Mouse (Mus musculus) cerebellum, adult 8-10 months (tissue): Measurements from ENCODE around the gene Cox14.
A peak's percentile ranks its signal among the peaks of the same experiment; 100 is the strongest.
"Not testable (repeated sequence)": the region's sequence is repeated elsewhere in the genome, so short reads cannot be mapped to it uniquely, and the experiment has no call there.

Source experiments
- DNase-seq: peaks from one replicate; pipeline ENCODE4 v3.0.0; 2022

The Cox14 gene

DNA sequence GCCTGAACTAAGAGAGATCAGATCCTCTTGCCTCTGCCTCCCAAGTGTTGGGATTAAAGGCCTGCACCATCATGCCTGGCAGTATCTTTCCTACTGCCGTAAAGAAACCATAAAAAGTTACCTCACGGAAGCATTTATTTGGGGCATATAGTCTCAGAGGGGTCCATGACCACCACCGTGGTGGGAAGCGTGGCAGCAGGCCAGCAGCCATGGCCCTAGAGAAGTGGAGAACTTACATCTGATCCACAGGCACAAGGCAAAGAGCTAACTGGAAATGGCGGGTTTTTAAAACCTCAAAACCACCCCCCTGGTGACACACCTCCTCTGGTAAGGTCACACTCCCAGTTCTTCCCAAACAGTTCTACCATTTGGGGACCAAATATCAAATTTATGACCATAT lies 2.8 kb downstream of the Cox14 start:
- DNase-seq = no peak

DNA sequence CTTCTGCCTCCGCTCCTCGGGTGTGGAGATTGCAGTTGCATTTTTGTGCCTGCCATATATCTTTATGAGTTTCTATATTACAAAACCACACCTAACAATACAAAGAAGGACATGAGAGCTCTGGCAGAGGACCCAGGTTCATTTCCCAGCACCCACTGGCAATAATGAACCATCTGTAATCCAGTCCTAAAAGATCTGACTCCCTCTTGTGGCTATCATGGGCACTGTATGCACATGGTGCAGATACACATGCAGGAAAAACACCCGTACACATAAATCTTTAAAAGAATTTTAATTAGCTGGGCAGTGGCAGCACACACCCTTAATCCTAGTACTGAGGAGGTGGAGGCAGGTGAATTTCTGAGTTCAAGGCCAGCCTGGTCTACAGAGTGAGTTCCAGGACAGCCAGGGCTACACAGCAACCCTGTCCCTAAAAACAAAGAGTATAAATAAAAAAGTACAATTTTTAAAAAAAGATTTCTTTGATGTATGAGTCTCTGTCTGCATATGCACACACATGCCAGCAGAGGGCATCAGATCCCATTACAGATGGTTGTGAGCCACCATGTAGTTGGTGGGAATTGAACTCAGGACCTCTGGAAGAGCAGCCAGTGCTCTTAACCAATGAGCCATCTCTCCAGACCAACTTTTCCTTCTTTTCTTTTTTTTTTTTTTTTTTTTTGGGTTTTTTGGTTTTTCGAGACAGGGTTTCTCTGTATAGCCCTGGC lies 3.8 kb downstream of the Cox14 start:
- no peak for DNase-seq

DNA sequence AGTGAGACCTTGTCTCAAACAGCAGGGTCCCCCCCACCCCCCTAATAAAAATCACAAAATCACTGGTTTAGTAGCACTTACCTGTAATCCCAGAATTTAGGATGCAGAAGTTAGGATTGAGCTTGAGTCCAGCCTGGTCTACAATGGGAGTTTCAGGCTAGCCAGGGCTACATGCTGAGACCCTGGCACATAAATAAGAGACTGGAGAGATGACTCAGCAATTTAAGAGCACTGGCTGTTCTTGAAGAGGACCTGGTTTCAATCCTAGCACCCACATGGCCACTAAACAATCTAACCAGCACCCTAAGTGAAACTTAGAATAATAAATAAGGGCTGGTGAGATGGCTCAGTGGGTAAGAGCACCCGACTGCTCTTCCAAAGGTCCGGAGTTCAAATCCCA lies 5.7 kb downstream of the Cox14 start:
- no peak for DNase-seq

DNA sequence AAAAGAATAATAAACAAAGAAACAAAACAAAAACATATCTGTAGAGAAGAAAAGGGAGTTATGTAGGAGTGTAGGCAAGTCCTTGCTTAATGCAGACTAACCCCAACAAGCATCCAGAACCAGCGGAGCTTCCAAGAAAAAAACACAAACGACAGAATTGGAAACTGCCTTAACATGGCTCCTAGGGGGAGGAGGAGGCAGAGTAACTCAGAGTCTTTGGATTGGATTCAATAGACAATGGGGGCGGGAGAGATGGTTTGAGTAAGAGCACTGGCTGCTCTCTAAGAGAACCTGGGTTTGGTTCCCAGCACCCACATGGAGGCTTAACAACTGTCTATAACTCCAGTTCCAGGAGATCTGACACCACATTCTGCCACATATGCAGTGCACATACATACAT lies 6.3 kb downstream of the Cox14 start:
- DNase-seq = no peak

DNA sequence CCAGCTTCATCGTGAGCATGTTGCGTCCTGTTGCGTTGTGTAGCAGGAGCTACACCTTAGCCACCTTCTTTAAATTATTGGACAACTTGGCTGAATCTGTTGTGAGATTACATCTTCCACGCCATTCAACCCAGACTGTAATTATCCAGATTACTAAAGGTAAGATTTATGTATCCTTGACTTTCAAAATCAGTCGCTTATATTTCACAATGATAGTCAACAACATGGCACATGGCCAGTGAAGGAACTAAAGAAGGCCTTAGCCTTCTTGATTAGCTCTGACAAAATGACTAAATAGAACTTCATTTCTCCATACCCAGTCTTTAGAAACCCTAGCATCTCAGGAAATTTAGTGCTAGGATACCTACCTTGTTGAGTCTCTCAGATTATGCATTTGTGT lies 7.8 kb downstream of the Cox14 start:
- no peak for DNase-seq

DNA sequence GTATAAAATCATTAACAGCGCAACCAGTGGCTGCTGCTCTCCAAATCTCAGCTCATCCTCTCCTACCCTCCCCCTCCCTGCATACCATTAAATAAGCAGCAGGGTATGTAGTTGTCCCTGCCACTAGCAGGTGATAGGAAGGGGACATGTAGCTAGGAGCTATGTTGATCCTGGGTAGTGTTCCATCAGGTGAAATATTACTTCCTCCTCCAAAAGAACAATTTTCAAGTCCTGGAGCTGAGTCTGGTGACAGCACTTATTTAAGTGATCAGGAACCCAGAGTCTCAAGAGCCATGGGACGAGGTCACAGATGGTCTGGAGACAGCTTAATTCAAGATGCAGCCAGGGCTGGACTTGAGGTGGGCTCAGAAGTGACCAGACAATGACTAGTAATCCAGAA lies 10.2 kb downstream of the Cox14 start:
- peak; percentile 100 for DNase-seq

DNA sequence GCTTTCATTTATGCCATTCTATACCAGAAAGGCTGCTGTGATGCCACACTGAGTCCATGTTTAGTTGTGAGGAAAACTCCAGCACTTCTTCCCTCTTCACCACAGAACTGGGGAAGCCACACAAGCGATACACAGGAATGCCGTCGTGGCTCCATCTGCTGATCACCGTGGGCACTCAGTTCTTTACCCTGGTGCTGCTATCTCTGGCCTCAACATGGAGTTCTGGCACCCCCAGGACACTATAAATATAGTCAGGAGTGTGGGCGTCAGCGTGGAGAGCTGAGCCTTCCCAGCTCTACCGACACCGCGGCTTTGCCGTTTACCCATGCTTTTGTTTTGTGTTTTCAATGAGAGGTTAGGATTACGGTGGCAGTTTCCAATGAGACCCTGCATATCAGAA lies 11.3 kb downstream of the Cox14 start:
- no peak for DNase-seq

DNA sequence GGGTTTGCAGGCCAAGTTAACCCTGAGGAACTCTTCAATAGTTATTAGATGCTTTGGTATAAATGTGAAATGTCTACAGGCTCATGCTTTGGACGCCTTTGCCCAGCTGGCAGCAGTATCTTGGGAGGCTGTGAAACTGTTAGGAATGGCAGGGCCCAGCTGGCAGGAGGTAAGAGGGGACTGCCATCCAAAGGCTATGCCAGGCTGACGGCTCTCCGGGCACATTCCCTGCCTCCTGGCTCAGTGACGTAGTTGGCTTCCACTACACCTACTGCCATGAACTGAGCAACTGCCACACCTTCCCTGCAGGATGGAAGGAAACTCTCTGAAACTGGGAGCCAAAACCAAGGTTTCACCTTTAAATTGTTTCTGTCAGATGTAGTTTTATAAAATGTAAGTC lies 14.8 kb downstream of the Cox14 start:
- no peak for DNase-seq

DNA sequence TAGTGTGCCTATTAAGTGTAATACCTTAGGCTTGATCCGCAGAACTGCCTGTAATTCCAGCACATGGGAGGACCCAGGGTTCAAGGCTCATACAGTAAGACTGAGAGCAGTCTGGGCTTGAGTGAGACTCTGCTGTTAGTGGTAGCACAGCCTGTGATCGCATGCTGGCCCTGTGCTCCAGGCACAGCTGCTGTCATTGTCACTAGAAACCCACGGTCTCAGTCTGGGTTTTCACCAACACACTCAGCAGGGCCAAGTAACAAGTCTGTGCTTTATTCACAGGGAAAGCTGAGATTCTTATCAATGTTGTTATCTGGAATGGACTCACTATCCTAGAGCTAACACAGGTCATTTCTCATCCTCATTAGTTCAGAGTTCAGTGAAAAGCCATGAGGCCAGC lies 28.8 kb downstream of the Cox14 start:
- no peak for DNase-seq

DNA sequence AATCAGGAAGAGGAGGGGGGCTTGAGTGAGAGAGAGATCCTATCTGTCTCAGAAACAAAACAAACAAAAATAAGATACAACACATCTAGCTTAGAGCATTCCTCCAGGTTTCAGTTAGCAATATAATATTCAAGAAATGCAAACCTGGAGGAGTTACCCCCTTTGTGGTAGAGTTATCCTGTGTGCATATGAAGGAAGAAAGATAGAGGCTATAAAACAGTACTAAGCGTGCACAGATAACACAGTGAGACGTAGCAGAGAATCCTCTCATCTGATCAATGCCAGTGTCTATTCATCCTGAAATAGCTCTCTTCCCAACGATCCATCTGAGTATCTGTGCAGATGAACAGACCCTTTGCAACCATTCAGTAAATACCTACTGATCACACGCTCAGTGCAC lies 42.0 kb downstream of the Cox14 start:
- no peak for DNase-seq

DNA sequence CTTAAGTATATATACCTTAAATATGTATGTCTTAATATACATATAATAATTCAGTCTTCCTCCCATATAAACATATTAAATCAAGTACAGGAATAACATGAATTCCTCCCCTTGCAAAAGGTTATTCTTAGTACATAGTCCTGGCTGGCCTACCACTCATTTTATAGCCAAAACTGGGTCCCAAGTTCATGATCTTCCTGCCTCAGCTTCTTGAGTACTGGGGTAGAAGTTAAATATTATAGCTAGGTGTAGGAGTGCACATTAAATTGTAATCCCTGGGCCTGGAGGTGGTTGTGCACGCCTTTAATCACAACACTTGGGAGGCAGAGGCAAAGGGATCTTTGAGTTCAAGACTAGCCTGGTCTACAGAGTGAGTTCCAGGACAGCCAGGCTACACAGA lies 43.3 kb downstream of the Cox14 start:
- no peak for DNase-seq

DNA sequence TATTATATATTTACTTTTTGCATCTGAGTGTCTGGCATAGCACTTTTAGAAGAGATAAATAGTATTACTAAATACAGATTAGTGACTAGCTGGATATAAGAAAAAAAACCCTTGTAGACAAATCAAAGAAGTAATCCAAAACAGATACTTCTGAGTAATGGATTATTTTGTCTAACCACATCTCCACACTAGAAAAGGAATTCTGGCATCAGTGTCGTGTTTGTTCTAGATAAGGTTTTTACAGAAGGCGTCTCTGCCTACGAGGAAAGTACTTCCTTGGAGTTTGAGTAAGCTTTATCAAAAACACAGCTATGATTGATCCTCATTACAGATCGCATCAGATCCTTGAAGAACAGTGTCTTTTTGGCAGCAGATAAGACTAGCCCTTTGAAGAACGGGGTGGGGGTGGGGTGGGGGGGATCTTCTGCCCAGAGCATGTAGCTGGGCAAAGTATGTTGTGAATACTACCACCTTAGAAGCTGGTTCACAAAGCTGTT lies 45.6 kb downstream of the Cox14 start:
- DNase-seq = no peak

DNA sequence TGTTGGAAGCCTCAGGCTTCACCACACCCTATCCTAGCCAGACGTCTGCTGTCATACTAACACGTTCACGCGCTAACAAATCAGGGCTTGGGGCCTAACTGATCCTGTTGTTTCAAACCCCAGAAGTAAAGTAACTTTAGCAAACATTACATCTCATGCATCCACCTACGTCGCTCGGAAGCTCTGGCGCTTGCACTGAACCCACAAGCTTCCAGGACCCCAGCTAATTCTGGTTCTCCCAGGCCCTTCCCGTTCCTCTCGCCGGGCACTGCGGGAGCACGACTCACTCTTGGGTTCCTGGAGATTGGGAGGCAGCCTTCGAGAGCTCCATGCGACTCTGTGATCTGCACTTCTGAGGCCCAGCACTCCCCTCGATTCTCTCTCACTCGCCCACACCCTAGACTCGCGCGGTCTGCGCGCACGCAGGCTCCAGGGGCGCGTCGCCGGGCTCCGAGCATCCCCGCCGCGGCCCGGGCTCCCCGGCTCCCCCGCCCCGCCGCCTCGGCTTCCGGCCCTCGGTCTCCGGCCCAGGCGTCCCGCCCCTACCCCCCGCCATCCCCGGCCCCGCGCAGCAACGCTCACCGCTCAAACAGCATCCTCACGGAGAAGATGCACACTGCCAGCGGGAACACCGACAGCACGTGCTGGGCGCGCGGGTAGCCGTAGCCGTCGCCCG lies 46.3 kb downstream of the Cox14 start:
- peak; percentile 46 for DNase-seq

DNA sequence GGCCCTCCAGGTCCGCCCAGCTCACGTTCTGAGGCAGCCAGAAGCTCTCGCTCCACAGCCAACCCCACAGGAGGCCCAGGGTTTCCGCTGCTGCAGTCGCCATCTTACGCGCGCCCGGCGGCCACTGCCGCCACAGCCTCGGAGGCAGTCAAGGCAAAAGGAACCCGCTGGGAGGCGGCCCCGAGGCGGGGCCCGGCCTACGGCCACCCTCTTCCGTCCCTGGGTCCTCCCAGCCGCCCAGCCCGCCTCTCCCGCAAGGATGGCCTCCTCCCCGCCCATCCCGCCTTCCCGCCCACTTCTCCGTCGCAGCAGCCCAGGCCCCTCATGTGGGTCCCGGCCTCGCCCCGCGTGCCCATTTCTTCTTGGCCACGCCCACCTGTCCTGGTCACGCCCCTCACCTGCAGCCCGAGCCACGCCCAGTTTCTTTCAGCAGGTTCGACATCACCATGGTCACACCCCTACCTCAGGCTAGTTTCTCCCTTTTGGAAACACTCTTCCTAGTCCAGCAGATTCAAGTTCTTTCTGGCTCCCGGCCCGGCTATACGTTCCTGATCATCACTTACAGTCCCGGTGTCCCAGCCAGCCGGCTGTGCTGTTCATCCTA lies 47.0 kb downstream of the Cox14 start:
- DNase-seq = peak; percentile 78

DNA sequence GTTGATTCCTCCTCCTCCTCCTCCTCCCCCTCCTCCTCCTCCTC lies 47.3 kb downstream of the Cox14 start, which contains the start of gene Cers5:
Gene Cers5, minus strand, starts transcription at position 5 of the 44 bp plus-strand sequence.
- DNase-seq = not testable (repeated sequence)

DNA sequence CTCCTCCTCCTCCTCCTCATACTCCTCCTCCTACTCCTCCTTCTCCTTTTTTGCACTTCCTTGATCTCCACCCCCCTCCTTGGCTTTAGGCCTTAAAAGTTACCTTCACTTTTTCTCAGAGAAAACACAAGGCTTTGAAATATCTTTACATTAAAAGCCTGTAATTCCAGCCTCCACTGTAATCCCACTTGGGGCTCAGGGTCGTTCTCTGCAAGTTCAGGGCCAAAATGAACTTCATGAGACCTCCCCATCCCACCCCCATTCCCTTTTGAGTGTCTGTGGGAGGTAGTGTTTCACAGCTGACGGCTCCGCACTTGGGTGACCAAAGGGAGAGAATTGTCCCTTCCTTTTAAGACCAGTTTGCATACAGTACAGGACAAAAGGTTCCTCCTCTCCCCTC lies 47.5 kb downstream of the Cox14 start:
- no peak for DNase-seq
